Mouse (Mus musculus): ENCODE measurements around the gene Spata3.
"Not testable (repeated sequence)": the region's sequence is repeated elsewhere in the genome, so short reads cannot be mapped to it uniquely, and the experiment has no call there.

DNA sequence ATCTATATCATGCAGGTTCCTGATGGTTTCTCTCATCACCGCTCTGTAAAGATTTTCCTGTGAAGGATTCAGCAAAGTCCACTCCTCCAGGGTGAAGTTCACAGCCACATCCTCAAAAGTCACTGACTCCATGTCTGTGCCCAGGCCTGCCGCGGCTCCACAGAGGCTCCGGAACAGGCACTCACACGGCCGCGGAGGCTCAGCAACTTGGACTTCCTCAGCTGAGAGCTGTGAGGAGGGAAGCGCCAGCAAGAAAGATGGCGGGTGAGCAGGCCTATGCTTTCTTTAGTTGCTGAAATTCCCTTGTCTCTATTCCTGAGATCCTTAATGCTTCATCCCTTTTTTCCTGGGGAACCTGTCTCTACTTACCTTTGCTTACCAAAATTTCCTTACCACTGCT is 858 bp upstream of the Spata3 start:
- not testable (repeated sequence) for TF ChIP-seq CTCF, EP300 (IDR thresholded peaks at IDR 0.05)
